In the genomic region with DNA sequence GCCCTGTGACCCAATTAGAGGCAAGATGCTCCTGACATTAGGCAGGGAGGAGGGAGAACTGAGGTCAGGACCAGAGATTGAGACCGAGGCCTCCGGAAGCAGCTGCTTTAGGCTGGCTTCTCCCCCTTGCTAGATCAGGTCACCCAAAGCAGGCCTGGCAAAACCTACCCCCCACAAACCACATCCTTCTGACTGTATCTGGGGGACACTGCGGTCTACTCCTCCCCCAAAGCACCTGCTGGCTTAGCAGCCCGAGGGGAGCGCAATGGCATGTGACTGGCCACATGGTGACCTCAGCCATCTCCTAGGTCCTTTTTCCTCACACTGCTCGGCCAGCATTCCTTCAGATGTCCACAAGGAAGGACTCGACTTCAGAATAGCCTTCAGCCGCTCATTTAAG, we compare ENCODE assay signal across 8 mouse cellular contexts. TPM values are rescaled to one million over a fixed set of nuclear protein-coding genes. Genes with fewer than 3 reads are reported as not detected.
A peak's percentile ranks its signal among the peaks of the same experiment; 100 is the strongest.
DNase-seq lines count a peak whose midpoint lies in the region; ATAC-seq and TF ChIP-seq lines count a peak whose summit lies in the region.

No protein-coding gene starts in this region.

- intact Hi-C loops in gastrocnemius, adult 2 months (cut with DNase I): loop anchor here (2.0 kb wide), 2 partner anchors 14 kb away; no protein-coding TSS in a partner anchor

- H3K9me3 ChIP-seq in E14TG2a.4 (ENCODE audit: low read length): no peaks in the 10 kb centered on the region
- no peaks in the 10 kb centered on the region for H3K9me3 ChIP-seq in intestine, embryonic 15.5 days

- H3K36me3 ChIP-seq in E14TG2a.4 (ENCODE audit: insufficient read depth, low read length): peaks cover 5% of the 10 kb centered on the region; the same call in 1 of the 2 replicates
- H3K36me3 ChIP-seq in intestine, embryonic 15.5 days: no peaks in the 10 kb centered on the region

- peaks cover 88% of the 10 kb centered on the region for H3K4me1 ChIP-seq in E14TG2a.4 (replicated peaks; ENCODE audit: low read depth, low read length)
- peaks cover 37% of the 10 kb centered on the region for H3K4me1 ChIP-seq in intestine, embryonic 15.5 days (replicated peaks)

- WGBS in intestine, embryonic 15.5 days: 30% methylated on average over 8 of the region's 8 CpGs

- DNase-seq in gastrocnemius, adult 2 months: peak; percentile 72
- no peak for DNase-seq in gastrocnemius, postnatal 4 days (ENCODE audit: low spot score in 2 of 2)
- DNase-seq in lung, postnatal 36 days: peak; percentile 51
- DNase-seq in thymus, postnatal 36 days: peak; percentile 57 to 72
- DNase-seq in cerebellum, adult 9-10 months: no peak
- DNase-seq in embryo, embryonic 11 days: no peak

- H3K27me3 ChIP-seq in E14TG2a.4 (ENCODE audit: insufficient read depth, low read length): peaks cover 67% of the 10 kb centered on the region
- no peaks in the 10 kb centered on the region for H3K27me3 ChIP-seq in intestine, embryonic 15.5 days (replicated peaks)

- H3K4me3 ChIP-seq in gastrocnemius, adult 2 months: peak overlapping the region; percentile 86
- peak overlapping the region; percentile 92 for H3K4me3 ChIP-seq in E14TG2a.4 (replicated peaks; ENCODE audit: low read length)
- peak overlapping the region; percentile 73 for H3K4me3 ChIP-seq in intestine, embryonic 15.5 days (replicated peaks)

- TF ChIP-seq CTCF in gastrocnemius, adult 2 months (IDR thresholded peaks at IDR 0.05): no peak
- no peak for TF ChIP-seq CTCF in E14TG2a.4 (conservative IDR thresholded peaks at IDR 0.05; ENCODE audit: low read length)

- H3K9ac ChIP-seq in intestine, embryonic 15.5 days: peak overlapping the region; percentile 79

- peak overlapping the region; percentile 97 for H3K27ac ChIP-seq in gastrocnemius, adult 2 months
- H3K27ac ChIP-seq in intestine, embryonic 15.5 days: peak overlapping the region; percentile 59

- H3K4me2 ChIP-seq in intestine, embryonic 15.5 days (replicated peaks): peak overlapping the region; percentile 83

- ATAC-seq in intestine, embryonic 15.5 days: no peak

RNA-seq across cellular contexts. Expression of gene Sdc4, which starts 2.5 kb away (rescaled TPM):
- 10 to 100 TPM; 39.8 to 95.4 TPM for total RNA-seq in gastrocnemius, adult 2 months (2021)
- 10 to 100 TPM; 58.1 to 60.1 TPM for total RNA-seq in gastrocnemius, postnatal 4 days (2021)
- 120 and 126 TPM in 2 replicates for polyA plus RNA-seq in intestine, embryonic 15.5 days (2015; fragmentation: Nextera tagmentation; extraction: Ambion mirVana)

RNA-seq across cellular contexts. Expression of gene Sys1, which starts 15.6 kb away (rescaled TPM):
- 10 to 100 TPM; 21.7 to 24.7 TPM for total RNA-seq in gastrocnemius, adult 2 months (2021)
- 10 to 100 TPM; 20.8 to 22.2 TPM for total RNA-seq in gastrocnemius, postnatal 4 days (2021)
- 51.1 and 61.9 TPM in 2 replicates for polyA plus RNA-seq in intestine, embryonic 15.5 days (2015; fragmentation: Nextera tagmentation; extraction: Ambion mirVana)

RNA-seq across cellular contexts. Expression of gene Gm20458, which starts 19.6 kb away (rescaled TPM):
- total RNA-seq in gastrocnemius, adult 2 months (2021): 1 to 10 TPM; 7.6 to 9.4 TPM
- 1 to 10 TPM in 1 of 2 experiments, under 1 TPM in 1; 0.96 to 1.9 TPM for total RNA-seq in gastrocnemius, postnatal 4 days (2021)
- 9.4 and 18.5 TPM in 2 replicates for polyA plus RNA-seq in intestine, embryonic 15.5 days (2015; fragmentation: Nextera tagmentation; extraction: Ambion mirVana)

RNA-seq across cellular contexts. Expression of gene Trp53tg5, which starts 32.4 kb away (rescaled TPM):
- total RNA-seq in gastrocnemius, adult 2 months (2021): not detected
- not detected for total RNA-seq in gastrocnemius, postnatal 4 days (2021)
- not detected in 2 replicates for polyA plus RNA-seq in intestine, embryonic 15.5 days (2015; fragmentation: Nextera tagmentation; extraction: Ambion mirVana)

RNA-seq across cellular contexts. Expression of gene Matn4, which starts 36.2 kb away (rescaled TPM):
- 1 to 10 TPM in 1 of 2 experiments, under 1 TPM in 1; 0.56 to 1.7 TPM for total RNA-seq in gastrocnemius, adult 2 months (2021)
- total RNA-seq in gastrocnemius, postnatal 4 days (2021): 1 to 10 TPM; 5.5 to 6.0 TPM
- 9.3 and 11.0 TPM in 2 replicates for polyA plus RNA-seq in intestine, embryonic 15.5 days (2015; fragmentation: Nextera tagmentation; extraction: Ambion mirVana)

Comparison
In these comparisons a context has a peak if more than half of its experiments do, and no peak if none do; other contexts are left out.
1. DNase-seq: peak in gastrocnemius, adult 2 months (single experiment), lung, postnatal 36 days (single experiment) and thymus, postnatal 36 days (2 of 2); none in gastrocnemius, postnatal 4 days (0 of 2), cerebellum, adult 9-10 months (single experiment) and embryo, embryonic 11 days (single experiment).
2. Peak in every context shown above with its lines, with median percentiles within 50 percentile points of each other: H3K4me3 ChIP-seq.